Mouse (Mus musculus): ENCODE measurements around the gene Gm8271. TPM values are rescaled to one million over a fixed set of nuclear protein-coding genes. Genes with fewer than 3 reads are reported as not detected.
"Not testable (repeated sequence)": the region's sequence is repeated elsewhere in the genome, so short reads cannot be mapped to it uniquely, and the experiment has no call there.

Gm8271 gene
- polyA plus RNA-seq (2012): not detected in 2 replicates

GRCm38 (mm10) chr14:5185493-5185892 lies at the start of gene Gm8271:
Gene Gm8271, plus strand, starts transcription at chr14:5185793.
- not testable (repeated sequence) for H3K36me3 ChIP-seq (ENCODE audit: control insufficient read depth); H3K27me3 ChIP-seq (ENCODE audit: control insufficient read depth); H3K4me1 ChIP-seq (ENCODE audit: control insufficient read depth); H3K9me3 ChIP-seq (ENCODE audit: control insufficient read depth, low read length); H3K4me3 ChIP-seq (replicated peaks)

GRCm38 (mm10) chr14:5164235-5164634 lies 21.4 kb upstream of the Gm8271 start, which contains the start of gene Gm3317:
Gene Gm3317, plus strand, starts transcription at chr14:5164535.
- not testable (repeated sequence) for H3K9me3 ChIP-seq (ENCODE audit: control insufficient read depth, low read length); H3K36me3 ChIP-seq (ENCODE audit: control insufficient read depth); H3K4me1 ChIP-seq (ENCODE audit: control insufficient read depth); H3K27me3 ChIP-seq (ENCODE audit: control insufficient read depth); H3K4me3 ChIP-seq (replicated peaks)

Other genes with a start within 250 kb of the Gm8271 start
- not detected in 2 replicates for gene Gm8297, start 201.9 kb upstream of the Gm8271 start, polyA plus RNA-seq (2012)
- not detected in 2 replicates for gene Gm3298, start 169.9 kb upstream of the Gm8271 start, polyA plus RNA-seq (2012)
- gene 4930555G01Rik, start 135.2 kb upstream of the Gm8271 start, polyA plus RNA-seq (2012): not detected in 2 replicates
- gene Gm8281, start 114.8 kb upstream of the Gm8271 start, polyA plus RNA-seq (2012): not detected in 2 replicates
- gene Gm8279, start 54.3 kb upstream of the Gm8271 start, polyA plus RNA-seq (2012): not detected in 2 replicates
- not detected in 2 replicates for gene Gm3317, start 21.3 kb upstream of the Gm8271 start, polyA plus RNA-seq (2012)
- gene Gm3526, start 74.8 kb downstream of the Gm8271 start, polyA plus RNA-seq (2012): not detected in 2 replicates
- not detected in 2 replicates for gene Gm3542, start 149.1 kb downstream of the Gm8271 start, polyA plus RNA-seq (2012)
- not detected in 2 replicates for gene Gm3500, start 203.3 kb downstream of the Gm8271 start, polyA plus RNA-seq (2012)

All from erythroblast, embryonic 14.5 days (primary cell).